Mouse (Mus musculus): ENCODE data around the gene Glyctk. TPM values are rescaled to one million over a fixed set of nuclear protein-coding genes. Genes with fewer than 3 reads are reported as not detected.
A peak's percentile ranks its signal among the peaks of the same experiment; 100 is the strongest.

The Glyctk gene
- total and polyA plus RNA-seq, 3 experiments: 1.00 to 3.5 (median 1.2) TPM

- ATAC-seq (ENCODE audit: extremely low read depth, insufficient number of reproducible peaks, low FRiP score, poor library complexity, severe bottlenecking): no peak
- Histone ChIP-seq H3K9me3 (replicated peaks) (no peaks in the 10 kb centered on the region), H3K36me3 (replicated peaks) (no peaks in the 10 kb centered on the region)
These were observed 9.3 kb upstream of the Glyctk start for GRCm38 (mm10) chr9:106167241-106167640.

GRCm38 (mm10) chr9:106166709-106167108 is 8.8 kb upstream of the Glyctk start:
- peaks cover 14% of the 10 kb centered on the region; the same call in 1 of the 2 replicates for H3K27me3 ChIP-seq (ENCODE audit: insufficient read depth, low read length)
- no peaks in the 10 kb centered on the region for H3K9me3 ChIP-seq (replicated peaks)
- DNase-seq (ENCODE audit: low spot score) (no peak), ATAC-seq (ENCODE audit: extremely low read depth, insufficient number of reproducible peaks, low FRiP score, poor library complexity, severe bottlenecking) (no peak)
- TF ChIP-seq GATA1 (IDR thresholded peaks at IDR 0.05; ENCODE audit: borderline replicate concordance, low read length) (no peak), TAL1 (conservative IDR thresholded peaks at IDR 0.05; ENCODE audit: low read depth, low read length) (no peak), GATA2 (IDR thresholded peaks at IDR 0.05; ENCODE audit: borderline replicate concordance, low read depth, low read length) (no peak), POLR2AphosphoS5 (IDR thresholded peaks at IDR 0.05; ENCODE audit: insufficient replicate concordance, low read depth, low read length) (no peak), CTCF (IDR thresholded peaks at IDR 0.05; ENCODE audit: low read depth, low read length) (no peak)
- H3K4me3 ChIP-seq (ENCODE audit: low read depth, low read length): no peak overlapping the region
- peaks cover 9% of the 10 kb centered on the region for H3K4me1 ChIP-seq (ENCODE audit: insufficient read depth, low read depth, low read length)
- no peaks in the 10 kb centered on the region for H3K36me3 ChIP-seq (replicated peaks)

More at GRCm38 (mm10) chr9:106167241-106167640, 9.3 kb upstream of the Glyctk start:
- Histone ChIP-seq H3K4me1 (ENCODE audit: insufficient read depth, low read depth, low read length) (peaks cover 9% of the 10 kb centered on the region), H3K4me3 (ENCODE audit: low read depth, low read length) (no peak overlapping the region), H3K27me3 (ENCODE audit: insufficient read depth, low read length) (peaks cover 14% of the 10 kb centered on the region; the same call in 1 of the 2 replicates)
- TF ChIP-seq GATA1 (IDR thresholded peaks at IDR 0.05; ENCODE audit: borderline replicate concordance, low read length) (no peak), CTCF (IDR thresholded peaks at IDR 0.05; ENCODE audit: low read depth, low read length) (no peak), GATA2 (IDR thresholded peaks at IDR 0.05; ENCODE audit: borderline replicate concordance, low read depth, low read length) (no peak), TAL1 (conservative IDR thresholded peaks at IDR 0.05; ENCODE audit: low read depth, low read length) (no peak), POLR2AphosphoS5 (IDR thresholded peaks at IDR 0.05; ENCODE audit: insufficient replicate concordance, low read depth, low read length) (no peak)
- DNase-seq (ENCODE audit: low spot score): no peak

- Histone ChIP-seq H3K27me3 (ENCODE audit: insufficient read depth, low read length) (peaks cover 17% of the 10 kb centered on the region), H3K36me3 (replicated peaks) (peaks cover 21% of the 10 kb centered on the region), H3K9me3 (replicated peaks) (no peaks in the 10 kb centered on the region), H3K4me1 (ENCODE audit: insufficient read depth, low read depth, low read length) (peaks cover 21% of the 10 kb centered on the region), H3K4me3 (ENCODE audit: low read depth, low read length) (peak overlapping the region; percentile 76)
- TF ChIP-seq POLR2AphosphoS5 (IDR thresholded peaks at IDR 0.05; ENCODE audit: insufficient replicate concordance, low read depth, low read length): no peak
- TF ChIP-seq TAL1 (conservative IDR thresholded peaks at IDR 0.05; ENCODE audit: low read depth, low read length): no peak
- no peak for TF ChIP-seq GATA2 (IDR thresholded peaks at IDR 0.05; ENCODE audit: borderline replicate concordance, low read depth, low read length)
- TF ChIP-seq CTCF (IDR thresholded peaks at IDR 0.05; ENCODE audit: low read depth, low read length): no peak
- no peak for TF ChIP-seq GATA1 (IDR thresholded peaks at IDR 0.05; ENCODE audit: borderline replicate concordance, low read length)
- DNase-seq (ENCODE audit: low spot score) (no peak), ATAC-seq (ENCODE audit: extremely low read depth, insufficient number of reproducible peaks, low FRiP score, poor library complexity, severe bottlenecking) (no peak)
These were observed 2.5 kb upstream of the Glyctk start for GRCm38 (mm10) chr9:106160426-106160825.

- peak; percentile 89 for ATAC-seq (ENCODE audit: extremely low read depth, insufficient number of reproducible peaks, low FRiP score, poor library complexity, severe bottlenecking)
- H3K9me3 ChIP-seq (replicated peaks): no peaks in the 10 kb centered on the region
- TF ChIP-seq TAL1 (conservative IDR thresholded peaks at IDR 0.05; ENCODE audit: low read depth, low read length) (no peak), GATA1 (IDR thresholded peaks at IDR 0.05; ENCODE audit: borderline replicate concordance, low read length) (no peak), CTCF (IDR thresholded peaks at IDR 0.05; ENCODE audit: low read depth, low read length) (no peak), GATA2 (IDR thresholded peaks at IDR 0.05; ENCODE audit: borderline replicate concordance, low read depth, low read length) (no peak), POLR2AphosphoS5 (IDR thresholded peaks at IDR 0.05; ENCODE audit: insufficient replicate concordance, low read depth, low read length) (no peak)
- peaks cover 24% of the 10 kb centered on the region for H3K36me3 ChIP-seq (replicated peaks)
- peak; percentile 72 for DNase-seq (ENCODE audit: low spot score)
- peaks cover 21% of the 10 kb centered on the region for H3K4me1 ChIP-seq (ENCODE audit: insufficient read depth, low read depth, low read length)
- peaks cover 14% of the 10 kb centered on the region; the same call in 1 of the 2 replicates for H3K27me3 ChIP-seq (ENCODE audit: insufficient read depth, low read length)
- peak overlapping the region; percentile 76 for H3K4me3 ChIP-seq (ENCODE audit: low read depth, low read length)
These were observed 1.9 kb upstream of the Glyctk start for GRCm38 (mm10) chr9:106159784-106160301.

- ATAC-seq (ENCODE audit: extremely low read depth, insufficient number of reproducible peaks, low FRiP score, poor library complexity, severe bottlenecking): no peak
- H3K4me3 ChIP-seq (ENCODE audit: low read depth, low read length): peak overlapping the region; percentile 76; the same call in 1 of the 2 replicates
These were observed 1.3 kb upstream of the Glyctk start for GRCm38 (mm10) chr9:106159237-106159636.

GRCm38 (mm10) chr9:106157623-106157925 is 364 bp downstream of the Glyctk start:
- H3K9me3 ChIP-seq (replicated peaks): no peaks in the 10 kb centered on the region
- no peak for DNase-seq (ENCODE audit: low spot score)
- ATAC-seq (ENCODE audit: extremely low read depth, insufficient number of reproducible peaks, low FRiP score, poor library complexity, severe bottlenecking): no peak
- no peak for TF ChIP-seq CTCF (IDR thresholded peaks at IDR 0.05; ENCODE audit: low read depth, low read length)
- TF ChIP-seq GATA1 (IDR thresholded peaks at IDR 0.05; ENCODE audit: borderline replicate concordance, low read length): no peak
- TF ChIP-seq POLR2AphosphoS5 (IDR thresholded peaks at IDR 0.05; ENCODE audit: insufficient replicate concordance, low read depth, low read length): no peak
- no peak for TF ChIP-seq TAL1 (conservative IDR thresholded peaks at IDR 0.05; ENCODE audit: low read depth, low read length)
- TF ChIP-seq GATA2 (IDR thresholded peaks at IDR 0.05; ENCODE audit: borderline replicate concordance, low read depth, low read length): no peak
- H3K27me3 ChIP-seq (ENCODE audit: insufficient read depth, low read length): peaks cover 5% of the 10 kb centered on the region; the same call in 1 of the 2 replicates
- peaks cover 21% of the 10 kb centered on the region for H3K4me1 ChIP-seq (ENCODE audit: insufficient read depth, low read depth, low read length)
- no peak overlapping the region for H3K4me3 ChIP-seq (ENCODE audit: low read depth, low read length)
- H3K36me3 ChIP-seq (replicated peaks): peaks cover 24% of the 10 kb centered on the region

More at GRCm38 (mm10) chr9:106159237-106159636, 1.3 kb upstream of the Glyctk start:
- Histone ChIP-seq H3K27me3 (ENCODE audit: insufficient read depth, low read length) (peaks cover 14% of the 10 kb centered on the region; the same call in 1 of the 2 replicates), H3K4me1 (ENCODE audit: insufficient read depth, low read depth, low read length) (peaks cover 21% of the 10 kb centered on the region), H3K36me3 (replicated peaks) (peaks cover 24% of the 10 kb centered on the region), H3K9me3 (replicated peaks) (no peaks in the 10 kb centered on the region)
- no peak for TF ChIP-seq GATA1 (IDR thresholded peaks at IDR 0.05; ENCODE audit: borderline replicate concordance, low read length)
- no peak for TF ChIP-seq GATA2 (IDR thresholded peaks at IDR 0.05; ENCODE audit: borderline replicate concordance, low read depth, low read length)
- TF ChIP-seq CTCF (IDR thresholded peaks at IDR 0.05; ENCODE audit: low read depth, low read length): no peak
- TF ChIP-seq POLR2AphosphoS5 (IDR thresholded peaks at IDR 0.05; ENCODE audit: insufficient replicate concordance, low read depth, low read length): no peak
- no peak for TF ChIP-seq TAL1 (conservative IDR thresholded peaks at IDR 0.05; ENCODE audit: low read depth, low read length)
- no peak for DNase-seq (ENCODE audit: low spot score)
